Mouse (Mus musculus) neural tube, embryonic 12.5 days (tissue): ENCODE data around the gene Hist1h2bc. TPM values are rescaled to one million over a fixed set of nuclear protein-coding genes. Genes with fewer than 3 reads are reported as not detected.

Source experiments
- ATAC-seq: fragments of 200-750 bp; cut with Nextera tagmentation; 2 replicates; pipeline ENCODE4 v1.8.0; 2017; ENCODE audit warnings: low read depth, mild to moderate bottlenecking, moderate TSS enrichment, moderate library complexity; ENCODE audit not compliant: low FRiP score
- H3K27ac ChIP-seq: fragments of 300-500 bp; sonication (generic); 2 replicates; pipeline ENCODE4 v1.5.1; 2016
- H3K27me3 ChIP-seq: fragments of 300-500 bp; sonication (generic); replicated peaks from 2 replicates; pipeline ENCODE4 v1.6.1; 2016; ENCODE audit warnings: mild to moderate bottlenecking
- H3K36me3 ChIP-seq: fragments of 300-500 bp; sonication (generic); 2 replicates; pipeline ENCODE4 v1.6.1; 2016; ENCODE audit warnings: mild to moderate bottlenecking
- H3K4me1 ChIP-seq: fragments of 300-500 bp; sonication (generic); 2 replicates; pipeline ENCODE4 v1.6.1; 2016
- H3K4me2 ChIP-seq: fragments of 300-500 bp; sonication (generic); replicated peaks from 2 replicates; pipeline ENCODE4 v1.6.1; 2016; ENCODE audit warnings: mild to moderate bottlenecking
- H3K4me3 ChIP-seq: fragments of 300-500 bp; sonication (generic); 2 replicates; pipeline ENCODE4 v1.5.1; 2016
- H3K9ac ChIP-seq: fragments of 300-500 bp; sonication (generic); 2 replicates; pipeline ENCODE4 v1.6.1; 2016; ENCODE audit warnings: mild to moderate bottlenecking
- H3K9me3 ChIP-seq: fragments of 300-500 bp; sonication (generic); 2 replicates; pipeline ENCODE4 v1.6.1; 2016; ENCODE audit warnings: mild to moderate bottlenecking
- WGBS: fragments of 180-500 bp; shearing (Covaris S2); methylation state at CpG from one replicate; pipeline ENCODE4 v1.1.7; 2016; 5-methylcytosine and 5-hydroxymethylcytosine counted together
- polyA plus RNA-seq: library from polyadenylated mRNA; unstranded; fragments of >200 nt; fragmentation: Nextera tagmentation; extraction: Ambion mirVana; gene quantifications from 2 replicates; pipeline ENCODE4 v1.2.1, GENCODE M21; 2016

Hist1h2bc gene
- polyA plus RNA-seq, 1 experiment from 2014 or later: 28.0 TPM

DNA sequence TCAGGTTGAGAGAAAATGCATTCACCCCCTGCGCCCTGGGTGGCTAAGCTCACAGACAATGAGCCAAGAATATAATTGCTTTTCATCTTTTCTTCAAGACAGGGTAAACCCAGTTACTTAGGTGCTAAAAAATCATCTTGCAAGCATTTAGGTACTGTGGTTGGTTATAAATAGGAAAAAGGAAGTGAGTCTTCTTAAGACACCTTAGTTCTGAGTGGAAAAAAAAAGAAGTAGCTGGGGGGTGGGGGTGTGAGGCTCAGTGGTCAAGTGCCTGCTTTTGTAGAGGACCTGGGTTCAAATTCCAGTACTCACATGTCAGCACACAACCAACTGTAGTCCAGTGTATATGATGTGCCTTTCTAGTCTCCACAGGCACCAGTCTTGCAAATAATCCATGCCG is 5.0 kb downstream of the Hist1h2bc start:
- no peak overlapping the region for H3K27ac ChIP-seq
- no peaks in the 10 kb centered on the region for H3K9me3 ChIP-seq
- no peaks in the 10 kb centered on the region for H3K36me3 ChIP-seq
- no peak overlapping the region for H3K4me3 ChIP-seq
- no peak overlapping the region for H3K9ac ChIP-seq
- 97% methylated on average over 2 of the region's 2 CpGs for WGBS
- no peaks in the 10 kb centered on the region for H3K27me3 ChIP-seq
- no peak overlapping the region for H3K4me2 ChIP-seq
- peaks cover 6% of the 10 kb centered on the region; the same call in 1 of the 2 replicates for H3K4me1 ChIP-seq
- no peak for ATAC-seq

- H3K4me2 ChIP-seq: no peak overlapping the region
- H3K9ac ChIP-seq: no peak overlapping the region
- no peak overlapping the region for H3K27ac ChIP-seq
- H3K36me3 ChIP-seq: no peaks in the 10 kb centered on the region
- H3K27me3 ChIP-seq: no peaks in the 10 kb centered on the region
- no peak overlapping the region for H3K4me3 ChIP-seq
- ATAC-seq: no peak
- H3K4me1 ChIP-seq: peaks cover 6% of the 10 kb centered on the region; the same call in 1 of the 2 replicates
- H3K9me3 ChIP-seq: no peaks in the 10 kb centered on the region
- 85% methylated on average over 2 of the region's 2 CpGs for WGBS
Observed at GRCm38 (mm10) chr13:23689459-23689858, 5.5 kb downstream of the Hist1h2bc start.

DNA sequence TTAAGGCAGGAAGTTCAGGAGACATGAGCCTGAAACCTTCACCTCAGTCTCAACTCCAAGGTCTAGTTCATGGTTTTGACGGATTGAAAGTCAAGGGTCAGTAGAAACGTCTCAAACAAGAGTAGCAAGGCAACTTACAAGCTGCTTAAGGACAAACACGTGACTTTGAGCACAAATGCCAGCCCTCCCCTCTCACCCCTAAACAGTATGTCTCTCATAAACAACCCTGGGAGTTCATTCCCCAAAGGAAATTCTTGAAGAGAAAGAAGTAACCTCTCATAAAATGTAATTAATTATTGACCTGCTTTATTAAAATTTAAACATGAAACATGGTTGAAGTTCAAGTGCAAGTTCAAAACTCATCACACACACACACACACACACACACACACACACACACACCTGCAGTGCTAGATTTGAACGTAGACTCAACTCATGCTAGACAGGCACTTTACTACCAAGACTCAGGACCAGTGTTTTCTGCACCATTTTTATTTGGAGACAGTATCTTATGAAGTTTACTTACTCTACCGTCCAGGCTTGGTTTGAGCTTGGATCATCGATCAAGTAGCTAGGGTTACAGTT is 9.9 kb downstream of the Hist1h2bc start:
- peaks cover 6% of the 10 kb centered on the region; the same call in 1 of the 2 replicates for H3K4me1 ChIP-seq
- H3K27ac ChIP-seq: no peak overlapping the region
- ATAC-seq: no peak
- H3K27me3 ChIP-seq: no peaks in the 10 kb centered on the region
- 86% methylated on average over 6 of the region's 6 CpGs for WGBS
- H3K9ac ChIP-seq: no peak overlapping the region
- no peaks in the 10 kb centered on the region for H3K36me3 ChIP-seq
- H3K4me2 ChIP-seq: no peak overlapping the region
- H3K4me3 ChIP-seq: no peak overlapping the region
- H3K9me3 ChIP-seq: no peaks in the 10 kb centered on the region

- Histone ChIP-seq H3K4me3 (no peak overlapping the region), H3K9ac (no peak overlapping the region), H3K9me3 (no peaks in the 10 kb centered on the region), H3K27me3 (no peaks in the 10 kb centered on the region), H3K27ac (no peak overlapping the region), H3K4me1 (peaks cover 6% of the 10 kb centered on the region; the same call in 1 of the 2 replicates), H3K36me3 (no peaks in the 10 kb centered on the region), H3K4me2 (no peak overlapping the region)
- 95% methylated on average over 9 of the region's 9 CpGs for WGBS
- ATAC-seq: no peak
Observed at GRCm38 (mm10) chr13:23694956-23695355, 11.0 kb downstream of the Hist1h2bc start.

GRCm38 (mm10) chr13:23695514-23695913 is 11.5 kb downstream of the Hist1h2bc start, which contains the start of gene Hist1h1t:
Gene Hist1h1t, plus strand, starts transcription at chr13:23695814.
- no peak for ATAC-seq
- no peak within 1 kb of the TSS for H3K9ac ChIP-seq
- no peak within 1 kb of the TSS for H3K27ac ChIP-seq
- peaks cover 6% of the 10 kb centered on the region; the same call in 1 of the 2 replicates for H3K4me1 ChIP-seq
- H3K27me3 ChIP-seq: no peaks in the 10 kb centered on the region
- WGBS: 50% methylated on average over 13 of the region's 13 CpGs
- H3K36me3 ChIP-seq: no peaks in the 10 kb centered on the region
- no peak within 1 kb of the TSS for H3K4me3 ChIP-seq
- H3K9me3 ChIP-seq: no peaks in the 10 kb centered on the region
- peak within 1 kb of the TSS; percentile 22 for H3K4me2 ChIP-seq

- Histone ChIP-seq H3K9me3 (no peaks in the 10 kb centered on the region), H3K27ac (no peak overlapping the region), H3K4me3 (no peak overlapping the region), H3K4me2 (peak overlapping the region; percentile 22), H3K9ac (no peak overlapping the region), H3K4me1 (peaks cover 6% of the 10 kb centered on the region; the same call in 1 of the 2 replicates), H3K27me3 (no peaks in the 10 kb centered on the region), H3K36me3 (no peaks in the 10 kb centered on the region)
- ATAC-seq: no peak
- WGBS: 54% methylated on average over 15 of the region's 15 CpGs
Observed at GRCm38 (mm10) chr13:23696061-23696474, 12.1 kb downstream of the Hist1h2bc start.

GRCm38 (mm10) chr13:23697491-23698299 is 13.7 kb downstream of the Hist1h2bc start:
- peak overlapping the region; percentile 70 for H3K27ac ChIP-seq
- under 1% methylated on average over 24 of the region's 32 CpGs for WGBS
- ATAC-seq: peak; percentile 82

DNA sequence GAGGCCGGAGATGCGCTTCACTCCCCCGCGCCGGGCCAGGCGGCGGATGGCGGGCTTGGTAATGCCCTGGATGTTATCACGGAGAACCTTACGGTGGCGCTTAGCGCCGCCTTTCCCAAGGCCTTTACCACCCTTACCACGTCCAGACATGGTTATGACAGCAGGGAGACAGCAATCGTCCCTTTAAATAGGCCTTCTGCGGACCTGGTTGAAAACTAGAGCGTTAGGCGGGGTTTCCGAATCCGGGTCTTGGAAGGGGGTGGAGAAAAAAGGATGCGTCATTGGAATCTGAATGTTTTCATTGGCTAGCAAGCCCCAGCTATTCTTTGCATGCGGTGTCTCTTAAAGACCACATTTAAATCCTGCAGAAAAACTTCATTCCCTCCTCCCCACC is 14.3 kb downstream of the Hist1h2bc start, which contains the start of gene Hist1h4c:
TSS of gene Hist1h4c (minus strand) at position 155 of the 394 bp plus-strand sequence.
- Histone ChIP-seq H3K4me3 (peak within 1 kb of the TSS; percentile 41), H3K36me3 (no peaks in the 10 kb centered on the region), H3K9me3 (no peaks in the 10 kb centered on the region), H3K27ac (peak within 1 kb of the TSS; percentile 70), H3K4me2 (peak within 1 kb of the TSS; percentile 77), H3K9ac (peak within 1 kb of the TSS; percentile 54), H3K27me3 (no peaks in the 10 kb centered on the region), H3K4me1 (peaks cover 6% of the 10 kb centered on the region; the same call in 1 of the 2 replicates)
- WGBS: under 1% methylated on average over 20 of the region's 22 CpGs
- ATAC-seq: peak; percentile 95

More at GRCm38 (mm10) chr13:23697491-23698299, 13.7 kb downstream of the Hist1h2bc start:
- H3K4me3 ChIP-seq: peak overlapping the region; percentile 41
- no peaks in the 10 kb centered on the region for H3K9me3 ChIP-seq
- H3K4me1 ChIP-seq: peaks cover 6% of the 10 kb centered on the region; the same call in 1 of the 2 replicates
- H3K27me3 ChIP-seq: no peaks in the 10 kb centered on the region
- peak overlapping the region; percentile 54 for H3K9ac ChIP-seq
- H3K4me2 ChIP-seq: peak overlapping the region; percentile 77
- no peaks in the 10 kb centered on the region for H3K36me3 ChIP-seq

DNA sequence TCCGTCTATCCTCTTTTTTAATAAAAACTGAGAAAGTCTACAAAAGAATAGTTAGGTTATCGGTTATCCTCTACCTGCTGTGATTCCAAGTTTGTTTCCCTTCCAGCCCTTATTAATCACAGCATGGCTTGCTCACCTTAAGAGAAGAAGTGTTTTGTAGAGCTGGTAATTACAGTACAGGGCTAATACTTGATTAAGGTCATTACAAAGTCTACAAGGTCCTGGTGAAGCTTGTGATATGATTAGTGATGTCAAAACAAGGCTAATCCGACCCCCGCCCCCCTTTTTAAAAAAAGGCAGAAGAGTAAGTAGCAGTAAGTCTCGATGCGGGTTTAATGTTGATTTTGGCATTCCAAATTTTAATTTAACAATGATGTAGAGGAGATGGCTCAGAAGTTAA is 15.0 kb downstream of the Hist1h2bc start:
- no peaks in the 10 kb centered on the region for H3K27me3 ChIP-seq
- no peaks in the 10 kb centered on the region for H3K36me3 ChIP-seq
- H3K9me3 ChIP-seq: no peaks in the 10 kb centered on the region
- peaks cover 6% of the 10 kb centered on the region; the same call in 1 of the 2 replicates for H3K4me1 ChIP-seq
- H3K27ac ChIP-seq: 0 out of 2 replicates have a peak overlapping the region, but pooled peaks have one; percentile 23
- no peak overlapping the region for H3K4me3 ChIP-seq
- WGBS: 78% methylated on average over 6 of the region's 6 CpGs
- no peak overlapping the region for H3K9ac ChIP-seq
- no peak for ATAC-seq
- H3K4me2 ChIP-seq: peak overlapping the region; percentile 77

GRCm38 (mm10) chr13:23699767-23700166 is 15.8 kb downstream of the Hist1h2bc start:
- Histone ChIP-seq H3K4me2 (no peak overlapping the region), H3K4me3 (no peak overlapping the region), H3K36me3 (no peaks in the 10 kb centered on the region), H3K27ac (no peak overlapping the region), H3K9me3 (no peaks in the 10 kb centered on the region), H3K27me3 (no peaks in the 10 kb centered on the region), H3K4me1 (peaks cover 6% of the 10 kb centered on the region; the same call in 1 of the 2 replicates), H3K9ac (no peak overlapping the region)
- ATAC-seq: no peak
- WGBS: 74% methylated on average over 3 of the region's 3 CpGs

- Histone ChIP-seq H3K36me3 (no peaks in the 10 kb centered on the region), H3K9ac (no peak overlapping the region), H3K4me2 (no peak overlapping the region), H3K4me1 (peaks cover 3% of the 10 kb centered on the region; the same call in 1 of the 2 replicates), H3K27me3 (no peaks in the 10 kb centered on the region), H3K4me3 (no peak overlapping the region), H3K27ac (no peak overlapping the region), H3K9me3 (no peaks in the 10 kb centered on the region)
- WGBS: 30% methylated on average over 8 of the region's 8 CpGs
- ATAC-seq: peak; percentile 52
Observed at GRCm38 (mm10) chr13:23700786-23701520, 17.0 kb downstream of the Hist1h2bc start.

DNA sequence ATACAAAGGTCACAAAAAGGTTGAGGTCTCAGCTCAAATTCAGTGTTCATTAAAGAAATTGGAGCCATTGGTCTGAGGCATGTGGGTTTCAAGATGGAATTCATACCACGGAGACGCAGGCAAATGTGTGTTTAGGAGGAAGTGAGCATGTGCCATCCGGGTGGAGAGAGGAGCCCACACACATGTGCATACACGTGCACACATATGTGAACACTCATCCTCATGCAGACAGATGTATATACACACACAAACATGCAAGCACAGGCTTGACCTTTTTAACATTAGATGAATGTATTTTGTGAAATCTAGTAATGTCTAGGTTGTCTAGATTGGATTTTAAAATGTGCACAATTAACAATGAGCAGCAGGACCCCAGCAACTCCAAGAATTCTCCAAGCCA is 18.2 kb downstream of the Hist1h2bc start:
- H3K36me3 ChIP-seq: no peaks in the 10 kb centered on the region
- H3K27ac ChIP-seq: no peak overlapping the region
- no peak overlapping the region for H3K4me3 ChIP-seq
- no peak overlapping the region for H3K4me2 ChIP-seq
- H3K27me3 ChIP-seq: no peaks in the 10 kb centered on the region
- WGBS: 89% methylated on average over 4 of the region's 4 CpGs
- H3K4me1 ChIP-seq: no peaks in the 10 kb centered on the region
- H3K9me3 ChIP-seq: no peaks in the 10 kb centered on the region
- H3K9ac ChIP-seq: no peak overlapping the region
- ATAC-seq: no peak
